Mouse (Mus musculus) CH12.LX (cell line): Measurements from ENCODE around the gene Stat5b. TPM values are rescaled to one million over a fixed set of nuclear protein-coding genes. Genes with fewer than 3 reads are reported as not detected.

Experiments
- DNase-seq: peaks from one replicate; pipeline ENCODE4 v3.0.0-alpha.2; 2013; ENCODE audit errors: extremely low read depth
- H3K27ac ChIP-seq: 2 replicates; pipeline ENCODE4 v1.5.1; 2012; ENCODE audit warnings: low read depth, mild to moderate bottlenecking, control low read depth, moderate library complexity; ENCODE audit not compliant: insufficient read depth
- H3K27me3 ChIP-seq: replicated peaks from 2 replicates; pipeline ENCODE3; 2012; ENCODE audit warnings: inconsistent platforms
- H3K36me3 ChIP-seq, 2 experiments: replicated peaks in 1 of 2; 2 replicates each; pipeline versions ENCODE3 to v1.6.1; 2012; ENCODE audit warnings: inconsistent platforms in 1 of 2, low read length in 1 of 2, mild to moderate bottlenecking in 1 of 2, mixed read lengths in 1 of 2, moderate library complexity in 1 of 2; ENCODE audit not compliant: control insufficient read depth in 1 of 2, insufficient read depth in 1 of 2
- H3K4me1 ChIP-seq, 2 experiments: 2 replicates each; pipeline ENCODE4 v1.6.1; 2012; ENCODE audit warnings: inconsistent platforms in 1 of 2, moderate library complexity in 1 of 2; ENCODE audit not compliant: insufficient read depth in 2 of 2, control insufficient read depth in 1 of 2
- H3K4me2 ChIP-seq: 2 replicates; pipeline ENCODE4 v1.6.1; 2012; ENCODE audit warnings: low read depth, mild to moderate bottlenecking, control low read depth; ENCODE audit not compliant: poor library complexity, insufficient read depth, severe bottlenecking
- H3K4me3 ChIP-seq, 3 experiments: fragments of 150-350 bp in 1 of 3; sonication (generic) in 1 of 3; replicated peaks in 1 of 3; 2 replicates each; pipeline versions ENCODE3 to v1.5.1; 2011 to 2012; ENCODE audit warnings: low read depth in 2 of 3, low read length in 2 of 3, mild to moderate bottlenecking in 2 of 3, moderate library complexity in 2 of 3, control low read depth in 1 of 3, improper control_type of control experiment in 1 of 3, inconsistent platforms in 1 of 3, mixed read lengths in 1 of 3; ENCODE audit not compliant: poor library complexity in 1 of 3
- H3K79me2 ChIP-seq: replicated peaks from 2 replicates; pipeline ENCODE4 v1.6.1; 2012; ENCODE audit warnings: mild to moderate bottlenecking, moderate library complexity; ENCODE audit not compliant: control insufficient read depth, poor library complexity, insufficient read depth, severe bottlenecking; ENCODE audit errors: extremely low read depth
- H3K9ac ChIP-seq: 2 replicates; pipeline ENCODE4 v1.6.1; 2012; ENCODE audit warnings: low read depth, mild to moderate bottlenecking, control low read depth, moderate library complexity; ENCODE audit not compliant: insufficient read depth
- H3K9me3 ChIP-seq: replicated peaks from 2 replicates; pipeline ENCODE3; 2012; ENCODE audit warnings: low read length, inconsistent platforms, mixed read lengths
- CHD1 ChIP-seq: IDR thresholded peaks from 2 replicates; pipeline ENCODE4 v1.6.1; 2012; ENCODE audit warnings: low read depth, low read length, improper control_type of control experiment, inconsistent platforms
- CHD2 ChIP-seq: IDR thresholded peaks from 2 replicates; pipeline ENCODE4 v1.6.1; 2011; ENCODE audit warnings: low read length, improper control_type of control experiment
- CTCF ChIP-seq, 2 experiments: IDR thresholded peaks in 1 of 2; conservative IDR thresholded peaks in 1 of 2; 2 replicates each; pipeline ENCODE4 v1.5.1; 2011 to 2012; ENCODE audit warnings: low read depth in 2 of 2, low read length in 2 of 2, improper control_type of control experiment in 1 of 2, inconsistent platforms in 1 of 2, mild to moderate bottlenecking in 1 of 2, moderate library complexity in 1 of 2
- EP300 ChIP-seq: IDR thresholded peaks from 2 replicates; pipeline ENCODE4 v1.6.1; 2011; ENCODE audit warnings: low read length, improper control_type of control experiment
- ETS1 ChIP-seq: conservative IDR thresholded peaks from 2 replicates; pipeline ENCODE4 v1.6.1; 2012; ENCODE audit warnings: low read depth, mild to moderate bottlenecking, inconsistent platforms, low read length, improper control_type of control experiment, moderate library complexity
- GABPA ChIP-seq: IDR thresholded peaks from 2 replicates; pipeline ENCODE4 v1.6.1; 2012; ENCODE audit warnings: low read depth, low read length, improper control_type of control experiment, inconsistent platforms; ENCODE audit not compliant: insufficient replicate concordance
- HCFC1 ChIP-seq: IDR thresholded peaks from 2 replicates; pipeline ENCODE4 v1.6.1; 2012; ENCODE audit warnings: low read depth, mild to moderate bottlenecking, inconsistent platforms, low read length, improper control_type of control experiment
- IRF4 ChIP-seq: IDR thresholded peaks from 2 replicates; pipeline ENCODE4 v1.6.1; 2014; ENCODE audit warnings: low read depth, mild to moderate bottlenecking, inconsistent platforms, low read length, improper control_type of control experiment
- MAFK ChIP-seq: IDR thresholded peaks from 2 replicates; pipeline ENCODE4 v1.6.1; 2011; ENCODE audit warnings: low read length, improper control_type of control experiment; ENCODE audit not compliant: insufficient replicate concordance
- MEF2A ChIP-seq: IDR thresholded peaks from 2 replicates; pipeline ENCODE4 v1.6.1; 2014; ENCODE audit warnings: low read depth, mild to moderate bottlenecking, inconsistent platforms, low read length, improper control_type of control experiment, borderline replicate concordance
- MYC ChIP-seq: IDR thresholded peaks from 2 replicates; pipeline ENCODE4 v1.6.1; 2011; ENCODE audit warnings: low read depth, mild to moderate bottlenecking, improper control_type of control experiment, low read length
- NRF1 ChIP-seq: IDR thresholded peaks from 2 replicates; pipeline ENCODE4 v1.6.1; 2014; ENCODE audit warnings: low read depth, mild to moderate bottlenecking, inconsistent platforms, low read length, improper control_type of control experiment, moderate library complexity
- PAX5 ChIP-seq: IDR thresholded peaks from 2 replicates; pipeline ENCODE4 v1.6.1; 2012; ENCODE audit warnings: low read length, inconsistent platforms, mixed read lengths
- POLR2A ChIP-seq: IDR thresholded peaks from 2 replicates; pipeline ENCODE4 v1.6.1; 2011; ENCODE audit warnings: low read depth, mild to moderate bottlenecking, improper control_type of control experiment, low read length
- RAD21 ChIP-seq: IDR thresholded peaks from 2 replicates; pipeline ENCODE4 v1.6.1; 2011; ENCODE audit warnings: low read depth, mild to moderate bottlenecking, low read length, improper control_type of control experiment, moderate library complexity
- SMC3 ChIP-seq: IDR thresholded peaks from 2 replicates; pipeline ENCODE4 v1.6.1; 2011; ENCODE audit warnings: low read depth, low read length, improper control_type of control experiment
- TBP ChIP-seq: conservative IDR thresholded peaks from 2 replicates; pipeline ENCODE4 v1.6.1; 2011; ENCODE audit warnings: low read depth, low read length, improper control_type of control experiment
- UBTF ChIP-seq: IDR thresholded peaks from 2 replicates; pipeline ENCODE4 v1.6.1; 2012; ENCODE audit warnings: low read depth, mild to moderate bottlenecking, inconsistent platforms, low read length, improper control_type of control experiment, moderate library complexity
- USF1 ChIP-seq: IDR thresholded peaks from 2 replicates; pipeline ENCODE4 v1.6.1; 2014; ENCODE audit warnings: low read depth, mild to moderate bottlenecking, inconsistent platforms, low read length, improper control_type of control experiment
- ZC3H11A ChIP-seq: IDR thresholded peaks from 2 replicates; pipeline ENCODE4 v1.6.1; 2012; ENCODE audit warnings: low read depth, mild to moderate bottlenecking, inconsistent platforms, low read length, improper control_type of control experiment
- ZMIZ1 ChIP-seq: IDR thresholded peaks from 2 replicates; pipeline ENCODE4 v1.6.1; 2012; ENCODE audit warnings: low read depth, mild to moderate bottlenecking, inconsistent platforms, low read length, improper control_type of control experiment
- dilution Hi-C: fragments of 300-500 bp; cut with MboI; formaldehyde crosslinking; loops from 2 replicates; pipeline ENCODE4 v1.14.3; 2020; ENCODE audit warnings: low sequenced_read_pairs; ENCODE audit not compliant: extremely low pct_unique_long_range_greater_than_20kb, extremely low pct_ligation_motif_present
- in situ Hi-C: fragments of 300-500 bp; cut with MboI; formaldehyde crosslinking; loops from 3 replicates; pipeline ENCODE4 v1.14.3; 2019; ENCODE audit warnings: low sequenced_read_pairs, low pct_ligation_motif_present, low pct_unique_long_range_greater_than_20kb, mixed read lengths
- polyA plus RNA-seq: library from polyadenylated mRNA; unstranded; fragments of >175 nt; gene quantifications from 2 replicates; pipeline ENCODE4 v1.2.1, GENCODE M21; 2012; ENCODE audit warnings: low read depth; ENCODE audit not compliant: insufficient read length
- total RNA-seq, 2 experiments: library from RNA; depleted of rRNA; stranded (reverse); fragments of 300-350 nt in 1 of 2; fragments of >200 nt in 1 of 2; gene quantifications; 2 replicates each; pipeline ENCODE4 v1.2.3; 2012 to 2014

The Stat5b gene
- total and polyA plus RNA-seq, 3 experiments = 11.4 to 24.4 (median 14.0) TPM

DNA sequence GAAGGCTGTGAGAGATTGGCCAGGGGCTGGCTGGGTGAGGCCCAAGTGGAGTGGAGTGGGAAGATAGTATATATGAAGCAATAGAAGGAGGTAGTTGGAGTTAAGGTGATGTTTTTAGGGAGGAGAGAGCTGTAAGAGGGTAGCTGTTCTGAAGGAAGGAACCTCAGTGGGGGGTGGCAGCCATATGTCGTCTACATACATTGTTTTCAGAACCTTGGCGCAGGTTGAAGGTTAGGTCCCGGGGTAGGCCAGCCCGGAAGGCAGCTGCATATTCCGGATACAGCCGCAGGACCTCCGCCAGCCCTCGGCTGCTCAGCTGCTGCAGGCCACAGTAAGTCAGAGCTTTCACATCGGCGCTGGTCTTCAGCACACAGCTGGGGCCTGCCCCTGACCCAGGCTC lies 104.0 kb downstream of the Stat5b start:
- DNase-seq = no peak
- H3K27me3 ChIP-seq = no peaks in the 10 kb centered on the region

GRCm38 (mm10) chr11:100745085-100745484 lies 105.4 kb downstream of the Stat5b start:
- H3K9me3 ChIP-seq = no peaks in the 10 kb centered on the region
- dilution Hi-C loops (no loop called here), in situ Hi-C loops (no loop called here)
- 0 out of 4 replicates have a peak, but pooled peaks cover 0 to 3% of the 10 kb centered on the region in 2 experiments for H3K4me1 ChIP-seq
- no peaks in the 10 kb centered on the region for H3K79me2 ChIP-seq
- no peak overlapping the region for H3K4me2 ChIP-seq
- TF ChIP-seq CTCF (conservative IDR thresholded peaks at IDR 0.05 in 1 of 2, IDR thresholded peaks at IDR 0.05 in 1 of 2; ENCODE audit: low read depth in 2 of 2, low read length in 2 of 2) (peak; percentile 73 to 89), ZC3H11A (0 out of 2 replicates have a peak, but pooled peaks have one; percentile 3), IRF4 (no peak), SMC3 (peak; percentile 91), CHD2 (peak; percentile 22; the same call in 1 of the 2 replicates), HCFC1 (no peak), USF1 (no peak), NRF1 (no peak), TBP (no peak), RAD21 (peak; percentile 76), POLR2A (no peak), UBTF (no peak)
- TF ChIP-seq, all 38 proteins: peak for 5
- peaks cover 14 to 85% of the 10 kb centered on the region in 2 experiments for H3K36me3 ChIP-seq
- peak; percentile 80 for DNase-seq
- no peaks in the 10 kb centered on the region for H3K27me3 ChIP-seq
- H3K9ac ChIP-seq = no peak overlapping the region
- H3K4me3 ChIP-seq = no peak overlapping the region
- H3K27ac ChIP-seq = no peak overlapping the region

More for the DNA sequence above, 104.0 kb downstream of the Stat5b start:
- H3K36me3 ChIP-seq = peaks cover 19 to 87% of the 10 kb centered on the region in 2 experiments
- in situ Hi-C loops (no loop called here), dilution Hi-C loops (no loop called here)
- H3K4me3 ChIP-seq = no peak overlapping the region
- H3K4me1 ChIP-seq = 0 out of 4 replicates have a peak, but pooled peaks cover 0 to 3% of the 10 kb centered on the region in 2 experiments
- H3K79me2 ChIP-seq = no peaks in the 10 kb centered on the region
- H3K9ac ChIP-seq = no peak overlapping the region
- H3K4me2 ChIP-seq = no peak overlapping the region
- no peak overlapping the region for H3K27ac ChIP-seq
- TF ChIP-seq CHD1 (no peak), CHD2 (no peak)
- TF ChIP-seq, all 38 proteins: peak for 0
- H3K9me3 ChIP-seq = peaks cover 2% of the 10 kb centered on the region

GRCm38 (mm10) chr11:100741348-100741747 lies 109.2 kb downstream of the Stat5b start:
- Histone ChIP-seq H3K9ac (no peak overlapping the region), H3K27ac (no peak overlapping the region)
- TF ChIP-seq MAFK = no peak
- TF ChIP-seq PAX5 = no peak
- no peak for TF ChIP-seq MYC
- no peak for TF ChIP-seq MEF2A
- TF ChIP-seq RAD21 = no peak
- no peak for TF ChIP-seq USF1
- no peak for TF ChIP-seq SMC3
- TF ChIP-seq GABPA = no peak
- no peak for TF ChIP-seq ETS1
- TF ChIP-seq EP300 = no peak
- no peak for TF ChIP-seq ZMIZ1

More at GRCm38 (mm10) chr11:100741348-100741747, 109.2 kb downstream of the Stat5b start:
- DNase-seq = no peak
- no peaks in the 10 kb centered on the region for H3K27me3 ChIP-seq
- H3K4me3 ChIP-seq = no peak overlapping the region
- peaks cover 16% of the 10 kb centered on the region for H3K79me2 ChIP-seq
- dilution Hi-C loops = no loop called here
- peaks cover 3 to 17% of the 10 kb centered on the region in 2 experiments; a peak in 3 of 4 replicates for H3K4me1 ChIP-seq
- in situ Hi-C loops = no loop called here
- H3K36me3 ChIP-seq = peaks cover 6 to 52% of the 10 kb centered on the region in 2 experiments
- H3K4me2 ChIP-seq = no peak overlapping the region
- no peaks in the 10 kb centered on the region for H3K9me3 ChIP-seq
